Mouse (Mus musculus) myocyte (in vitro differentiated cells): ENCODE results near the gene Pbx1. TPM values are rescaled to one million over a fixed set of nuclear protein-coding genes. Genes with fewer than 3 reads are reported as not detected.

Source experiments
- H3K27me3 ChIP-seq: one replicate; pipeline ENCODE4 v1.6.1; 2011; ENCODE audit not compliant: control insufficient read depth, insufficient read depth, insufficient read length
- H3K36me3 ChIP-seq: one replicate; pipeline ENCODE4 v1.6.1; 2011; ENCODE audit not compliant: control insufficient read depth, insufficient read depth
- H3K4me2 ChIP-seq: one replicate; pipeline ENCODE4 v1.6.1; 2011; ENCODE audit warnings: low read depth, control low read depth
- H3K4me3 ChIP-seq: one replicate; pipeline ENCODE4 v1.5.1; 2011; ENCODE audit warnings: mild to moderate bottlenecking, control low read depth, moderate library complexity
- H3K79me2 ChIP-seq: one replicate; pipeline ENCODE4 v1.6.1; 2011; ENCODE audit not compliant: control insufficient read depth, insufficient read depth
- H3ac ChIP-seq: one replicate; pipeline ENCODE4 v1.6.1; 2011; ENCODE audit not compliant: control insufficient read depth, insufficient read length
- CEBPB ChIP-seq: IDR thresholded peaks from 2 replicates; pipeline ENCODE4 v1.6.1; 2011; ENCODE audit warnings: mild to moderate bottlenecking, moderate library complexity; ENCODE audit not compliant: poor library complexity, insufficient read depth, severe bottlenecking
- E2F4 ChIP-seq: IDR thresholded peaks from one replicate; pipeline ENCODE4 v1.6.1; 2011; ENCODE audit warnings: mild to moderate bottlenecking, control low read depth, moderate library complexity; ENCODE audit not compliant: insufficient read depth
- MAX ChIP-seq: IDR thresholded peaks from one replicate; pipeline ENCODE4 v1.6.1; 2011; ENCODE audit warnings: low read depth, mild to moderate bottlenecking, control low read depth
- MYOD1 ChIP-seq, 3 experiments: IDR thresholded peaks; one replicate each; pipeline ENCODE4 v1.6.1; 2011; ENCODE audit warnings: control low read depth in 2 of 3, low read depth in 2 of 3, mild to moderate bottlenecking in 2 of 3, moderate library complexity in 1 of 3; ENCODE audit not compliant: insufficient read length in 2 of 3, control insufficient read depth in 1 of 3
- MYOG ChIP-seq, 3 experiments: IDR thresholded peaks; one replicate each; pipeline ENCODE4 v1.6.1; 2011; ENCODE audit warnings: control low read depth in 2 of 3, low read depth in 2 of 3, mild to moderate bottlenecking in 2 of 3; ENCODE audit not compliant: insufficient read length in 2 of 3, control insufficient read depth in 1 of 3, insufficient read depth in 1 of 3
- POLR2A ChIP-seq: IDR thresholded peaks from one replicate; pipeline ENCODE4 v1.6.1; 2011; ENCODE audit warnings: low read depth, mild to moderate bottlenecking, control low read depth, moderate library complexity; ENCODE audit not compliant: insufficient read length
- POLR2AphosphoS2 ChIP-seq: IDR thresholded peaks from one replicate; pipeline ENCODE4 v1.6.1; 2011; ENCODE audit warnings: low read depth, control low read depth; ENCODE audit not compliant: insufficient read length
- REST ChIP-seq: IDR thresholded peaks from one replicate; pipeline ENCODE4 v1.6.1; 2011; ENCODE audit warnings: mild to moderate bottlenecking, control low read depth, moderate library complexity; ENCODE audit not compliant: insufficient read depth, insufficient read length
- SRF ChIP-seq: IDR thresholded peaks from one replicate; pipeline ENCODE4 v1.6.1; 2011; ENCODE audit warnings: low read depth; ENCODE audit not compliant: control insufficient read depth, insufficient read length
- TCF12 ChIP-seq: IDR thresholded peaks from one replicate; pipeline ENCODE4 v1.6.1; 2011; ENCODE audit warnings: mild to moderate bottlenecking, control low read depth; ENCODE audit not compliant: poor library complexity, insufficient read depth, severe bottlenecking
- TCF3 ChIP-seq: IDR thresholded peaks from one replicate; pipeline ENCODE4 v1.6.1; 2011; ENCODE audit warnings: low read depth, control low read depth; ENCODE audit not compliant: insufficient read length
- USF1 ChIP-seq: IDR thresholded peaks from one replicate; pipeline ENCODE4 v1.6.1; 2011; ENCODE audit warnings: low read depth, mild to moderate bottlenecking, control low read depth, moderate library complexity
- polyA plus RNA-seq: library from polyadenylated mRNA; unstranded; fragments of >200 nt; fragmentation: generic; extraction: Trizol; gene quantifications from one replicate; pipeline ENCODE4 v1.2.1, GENCODE M21; 2012; ENCODE audit warnings: missing spikeins

Pbx1 gene
- polyA plus RNA-seq, 1 experiment = 11.4 TPM

GRCm38 (mm10) chr1:168328236-168328605 lies 103.8 kb downstream of the Pbx1 start:
- Histone ChIP-seq H3ac (no peak overlapping the region), H3K4me2 (no peak overlapping the region), H3K79me2 (peaks cover 4% of the 10 kb centered on the region), H3K36me3 (no peaks in the 10 kb centered on the region), H3K4me3 (no peak overlapping the region), H3K27me3 (no peaks in the 10 kb centered on the region)
- no peak for TF ChIP-seq MYOG (IDR thresholded peaks at IDR 0.05; ENCODE audit: control insufficient read depth in 1 of 3, insufficient read depth in 1 of 3, insufficient read length in 2 of 3, low read depth in 2 of 3)
- TF ChIP-seq USF1 = no peak
- no peak for TF ChIP-seq REST
- TF ChIP-seq MYOD1 (IDR thresholded peaks at IDR 0.05; ENCODE audit: control insufficient read depth in 1 of 3, insufficient read length in 2 of 3, low read depth in 2 of 3) = no peak
- TF ChIP-seq TCF12 = no peak
- TF ChIP-seq POLR2AphosphoS2 = no peak
- no peak for TF ChIP-seq E2F4
- TF ChIP-seq MAX = no peak
- TF ChIP-seq POLR2A = no peak
- TF ChIP-seq CEBPB = no peak
- TF ChIP-seq SRF = no peak
- no peak for TF ChIP-seq TCF3

DNA sequence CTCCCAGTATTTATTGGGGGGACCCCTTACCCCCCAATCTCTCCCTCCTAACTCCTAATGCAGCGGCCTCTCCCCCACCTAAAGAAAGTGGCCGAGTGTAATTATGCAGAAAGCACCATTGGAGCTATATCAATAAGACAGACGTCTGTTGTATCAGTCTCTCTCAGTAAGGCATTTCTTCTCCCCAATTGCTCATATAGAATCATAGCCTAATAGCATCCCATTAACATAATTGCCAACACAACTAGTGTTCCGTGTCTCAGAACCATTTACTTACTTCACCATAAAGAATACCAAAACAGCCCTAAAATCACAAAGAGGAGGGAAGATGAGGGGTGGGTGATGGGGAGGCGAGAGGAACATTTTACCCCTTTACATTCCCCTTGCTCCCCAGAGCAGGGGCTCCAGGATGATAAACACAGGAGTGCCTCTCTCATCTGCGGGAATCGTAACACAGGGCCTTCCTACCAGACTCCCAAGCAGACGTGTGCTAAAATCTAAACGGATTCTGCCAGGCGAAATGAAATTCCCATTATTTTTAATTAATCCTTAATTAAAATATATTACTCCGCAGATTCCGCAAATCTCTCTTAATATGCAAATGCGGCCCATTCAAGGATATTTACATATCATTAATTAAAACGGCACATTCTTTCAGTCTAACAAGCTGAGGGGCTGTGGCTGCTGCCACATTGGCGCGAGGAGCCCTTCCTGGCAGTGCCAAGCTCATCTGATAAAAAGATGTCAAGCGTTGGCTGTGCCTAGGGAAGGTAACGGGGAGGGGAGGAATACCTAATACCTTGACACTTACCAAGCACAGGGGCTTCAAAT lies 104.5 kb downstream of the Pbx1 start:
- no peak overlapping the region for H3K4me2 ChIP-seq
- no peak overlapping the region for H3ac ChIP-seq
- no peaks in the 10 kb centered on the region for H3K27me3 ChIP-seq
- H3K36me3 ChIP-seq = no peaks in the 10 kb centered on the region
- TF ChIP-seq MYOG (IDR thresholded peaks at IDR 0.05; ENCODE audit: control insufficient read depth in 1 of 3, insufficient read depth in 1 of 3, insufficient read length in 2 of 3, low read depth in 2 of 3) (no peak), CEBPB (no peak), MAX (no peak), USF1 (no peak), POLR2A (no peak), REST (no peak), SRF (no peak)
- peaks cover 4% of the 10 kb centered on the region for H3K79me2 ChIP-seq
- no peak overlapping the region for H3K4me3 ChIP-seq

DNA sequence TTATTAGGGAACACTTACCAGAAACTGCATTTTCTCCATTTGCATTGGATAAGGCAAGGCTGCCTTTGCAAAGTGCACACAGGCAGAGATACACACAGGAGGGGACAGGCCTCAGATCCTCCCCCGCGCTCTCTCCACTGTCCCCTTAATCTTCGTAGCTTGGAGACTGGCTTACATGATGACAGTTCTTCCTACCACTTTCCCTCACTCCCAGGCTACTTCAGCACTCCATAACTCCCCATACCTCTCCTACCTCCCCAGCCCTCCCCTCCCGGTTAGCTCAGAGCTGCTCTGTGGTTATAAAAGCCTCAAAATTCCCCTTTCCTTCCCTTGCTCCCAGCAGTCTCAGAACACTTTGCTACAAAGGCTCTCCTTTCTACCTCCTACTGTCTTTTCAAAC lies 106.3 kb downstream of the Pbx1 start:
- no peak overlapping the region for H3K4me3 ChIP-seq
- peaks cover 4% of the 10 kb centered on the region for H3K79me2 ChIP-seq
- TF ChIP-seq MAX (no peak), CEBPB (no peak), TCF12 (no peak), MYOG (IDR thresholded peaks at IDR 0.05; ENCODE audit: control insufficient read depth in 1 of 3, insufficient read depth in 1 of 3, insufficient read length in 2 of 3, low read depth in 2 of 3) (no peak), E2F4 (no peak)
- no peak overlapping the region for H3ac ChIP-seq
- H3K4me2 ChIP-seq = no peak overlapping the region
- no peaks in the 10 kb centered on the region for H3K36me3 ChIP-seq
- H3K27me3 ChIP-seq = no peaks in the 10 kb centered on the region

DNA sequence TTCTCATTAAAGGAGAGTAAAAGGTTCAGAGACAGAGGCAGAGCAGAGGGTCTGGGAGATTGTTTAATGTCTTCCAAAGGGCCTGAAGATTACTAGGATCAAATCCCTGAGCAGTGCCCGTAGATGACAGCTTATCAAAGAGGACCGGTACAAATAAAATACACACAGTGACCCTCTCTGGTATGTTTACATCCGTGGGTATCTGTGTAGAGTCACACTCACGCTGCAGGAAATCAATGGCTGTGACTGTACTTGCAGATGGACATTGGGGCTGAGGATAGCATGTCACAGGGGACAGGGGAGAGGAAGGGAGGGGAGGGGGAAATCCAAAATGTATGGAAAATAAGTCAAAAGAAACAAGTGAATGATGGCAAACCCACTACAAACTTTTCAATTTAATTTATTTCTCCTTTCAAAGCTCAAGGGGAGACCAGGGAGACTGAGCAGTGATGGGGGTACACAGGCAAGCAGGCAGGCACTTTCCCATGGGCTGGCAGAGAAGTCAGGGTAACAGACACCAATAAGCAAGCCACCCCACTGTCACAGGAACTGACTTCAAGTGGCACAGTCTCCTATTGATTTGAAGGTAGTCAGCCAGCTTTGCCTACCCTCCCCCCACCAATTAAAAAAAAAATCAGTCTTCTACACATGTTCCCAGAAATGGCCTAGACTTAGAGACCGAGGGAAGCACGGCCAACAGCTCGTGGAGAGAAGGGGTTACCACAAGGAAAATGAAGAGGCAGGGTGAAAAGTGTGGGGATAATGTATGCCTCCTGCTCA lies 107.6 kb downstream of the Pbx1 start:
- H3K79me2 ChIP-seq = no peaks in the 10 kb centered on the region
- H3K4me3 ChIP-seq = no peak overlapping the region
- H3K4me2 ChIP-seq = no peak overlapping the region
- H3K36me3 ChIP-seq = no peaks in the 10 kb centered on the region
- no peak overlapping the region for H3ac ChIP-seq
- TF ChIP-seq E2F4 (no peak), CEBPB (no peak), SRF (no peak), POLR2A (no peak), MYOD1 (IDR thresholded peaks at IDR 0.05; ENCODE audit: control insufficient read depth in 1 of 3, insufficient read length in 2 of 3, low read depth in 2 of 3) (no peak), TCF3 (no peak), MYOG (IDR thresholded peaks at IDR 0.05; ENCODE audit: control insufficient read depth in 1 of 3, insufficient read depth in 1 of 3, insufficient read length in 2 of 3, low read depth in 2 of 3) (no peak), POLR2AphosphoS2 (no peak), USF1 (no peak), TCF12 (no peak), REST (no peak), MAX (no peak)
- no peaks in the 10 kb centered on the region for H3K27me3 ChIP-seq
